Mouse (Mus musculus): ENCODE results near the gene Ckb.
A peak's percentile ranks its signal among the peaks of the same experiment; 100 is the strongest.
"Not testable (repeated sequence)": the region's sequence is repeated elsewhere in the genome, so short reads cannot be mapped to it uniquely, and the experiment has no call there.

Gene Ckb

GRCm38 (mm10) chr12:111672176-111672575, at the start of gene Ckb:
Ckb (minus strand) TSS chr12:111672338.
- peak; percentile 86 for DNase-seq

DNA sequence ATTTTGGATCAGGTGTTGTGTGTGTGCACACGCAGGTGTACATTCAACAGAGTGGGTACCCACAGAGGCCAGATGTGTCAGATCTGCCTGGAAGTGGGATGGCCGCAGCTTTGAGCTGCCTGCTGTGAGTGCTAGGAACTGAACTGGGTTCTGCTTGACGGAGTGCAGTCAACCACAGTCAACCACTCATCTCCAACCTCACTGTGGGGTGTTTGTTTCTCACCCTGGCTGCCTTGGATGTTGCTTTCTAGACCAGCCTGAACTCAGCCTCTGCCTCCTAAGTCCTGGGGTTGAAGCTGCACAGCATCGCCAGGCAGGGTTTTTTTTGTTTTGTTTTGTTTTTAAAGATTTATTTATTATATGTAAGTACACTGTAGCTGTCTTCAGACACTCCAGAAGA, 48.1 kb upstream of the Ckb start:
- DNase-seq: no peak

DNA sequence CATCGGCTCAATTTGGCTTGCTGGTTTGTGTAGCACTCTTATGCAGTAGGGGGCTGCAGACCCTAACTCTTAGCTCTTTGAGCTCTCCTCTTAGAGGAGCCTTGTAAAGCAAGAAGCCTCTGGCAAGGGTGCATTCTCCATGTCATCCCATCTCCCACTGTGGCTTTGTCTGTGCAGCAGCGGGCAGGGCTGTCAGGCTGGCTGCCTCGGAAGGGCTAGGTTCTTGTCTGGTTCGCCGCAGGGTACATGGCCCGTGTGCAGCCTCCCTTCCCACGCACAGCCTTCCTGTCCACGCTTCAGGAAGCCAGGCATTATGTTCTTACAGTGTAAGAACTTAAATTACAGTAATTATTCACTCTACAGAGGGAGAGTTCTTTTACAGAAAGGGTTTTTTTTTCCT, 46.5 kb upstream of the Ckb start:
- no peak for DNase-seq

- DNase-seq: no peak
Observed at GRCm38 (mm10) chr12:111716505-111716904, 44.4 kb upstream of the Ckb start.

GRCm38 (mm10) chr12:111713880-111714279, 41.7 kb upstream of the Ckb start:
- DNase-seq: not testable (repeated sequence)

DNA sequence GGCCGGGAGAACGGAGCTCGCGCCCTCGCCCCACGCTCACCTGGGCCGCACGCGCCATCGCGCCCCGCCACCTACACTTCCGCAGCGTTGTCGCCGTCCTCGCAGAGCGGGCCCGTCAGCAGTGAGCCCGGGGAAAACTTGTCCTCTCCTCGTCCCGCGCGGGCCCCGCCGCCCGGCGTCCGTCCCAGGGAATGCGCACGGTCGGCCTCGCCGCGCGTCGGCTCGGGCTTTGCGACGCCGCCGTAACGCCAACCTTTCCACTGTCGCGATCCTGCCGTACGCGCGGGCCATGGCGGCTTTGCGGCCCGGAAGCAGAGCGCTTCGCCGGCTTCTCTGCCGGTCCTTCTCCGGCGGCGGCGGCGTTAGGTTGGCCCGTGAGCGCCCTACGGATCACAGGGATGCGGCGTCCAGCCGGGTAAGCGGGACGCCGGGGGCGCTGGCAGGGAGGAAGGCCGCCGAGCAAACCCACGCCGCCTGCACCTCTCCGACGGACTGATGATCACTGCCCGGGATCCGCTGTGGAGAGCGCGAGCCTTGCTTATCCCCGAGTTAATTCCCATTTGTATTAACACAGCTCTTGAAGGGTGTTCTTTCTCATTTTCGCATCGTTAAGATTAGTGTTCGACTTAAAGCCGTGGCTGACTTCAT, 41.0 kb upstream of the Ckb start, which contains the start of the genes Bag5 and Apopt1:
Bag5 (minus strand) TSS at position 254 of the 648 bp plus-strand sequence.
Apopt1 (plus strand) TSS at position 258 of the 648 bp plus-strand sequence.
- peak; percentile 94 for DNase-seq

- peak; percentile 34 for DNase-seq
Observed at GRCm38 (mm10) chr12:111712476-111712875, 40.3 kb upstream of the Ckb start.

DNA sequence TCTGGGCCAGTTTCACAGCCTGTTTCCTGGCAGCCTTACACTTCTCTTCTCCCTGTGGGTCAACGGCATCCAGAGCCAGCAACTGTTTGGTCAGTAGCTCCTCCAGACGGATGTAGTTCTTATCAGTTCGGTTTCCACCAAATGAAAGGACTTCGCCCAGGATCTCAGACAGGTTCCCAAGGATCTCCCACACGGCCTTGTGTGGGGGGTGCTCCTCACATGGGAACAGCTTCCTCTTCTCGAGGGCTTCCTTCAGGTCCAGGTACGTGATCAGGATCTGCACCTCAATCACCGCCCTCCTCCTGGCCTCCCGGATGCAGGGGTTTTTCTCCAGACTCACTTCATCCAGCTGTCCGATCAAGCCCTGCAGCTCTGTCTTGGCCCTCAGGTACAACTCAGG, 38.0 kb upstream of the Ckb start:
- DNase-seq: no peak

DNA sequence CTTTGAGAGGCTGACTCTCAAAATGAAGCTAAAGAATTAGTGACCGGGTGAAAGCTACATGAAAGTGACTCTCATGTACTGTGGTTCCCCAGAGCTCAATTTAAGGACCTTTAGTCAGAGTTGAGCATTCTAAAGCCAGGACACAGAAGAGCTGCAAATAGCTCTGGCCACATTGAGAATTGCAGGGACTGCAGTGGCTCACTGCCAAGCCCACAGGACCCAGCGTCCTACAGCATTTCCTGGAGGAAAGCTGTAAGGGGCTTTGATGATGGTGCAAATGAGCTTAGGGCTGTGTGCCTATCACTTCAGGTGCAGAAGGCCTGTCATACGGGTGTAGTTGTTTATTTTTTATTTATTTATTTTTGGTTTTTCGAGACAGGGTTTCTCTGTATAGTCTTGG, 36.0 kb upstream of the Ckb start:
- no peak for DNase-seq

- peak; percentile 91 for DNase-seq
Observed at GRCm38 (mm10) chr12:111705186-111705973, 33.2 kb upstream of the Ckb start.

DNA sequence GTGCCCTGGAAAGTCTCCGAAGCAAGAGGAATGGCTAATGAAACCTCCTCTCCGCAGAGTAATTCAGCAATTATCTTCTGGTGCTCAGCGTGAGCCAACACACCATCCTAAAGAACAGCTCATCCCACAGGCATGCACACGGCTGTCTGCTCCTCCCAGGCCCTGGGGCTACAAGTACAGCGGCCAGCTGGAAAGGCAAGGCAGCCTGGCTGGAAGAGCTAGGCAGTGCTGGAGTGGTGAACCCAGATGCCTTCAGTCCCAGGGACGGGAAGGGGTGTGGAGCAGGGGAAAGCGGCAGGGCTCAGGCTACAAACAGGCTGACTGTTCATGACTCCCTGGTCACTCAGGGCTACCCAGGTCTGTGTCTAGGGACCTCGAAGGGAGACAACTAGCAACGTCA, 32.5 kb upstream of the Ckb start:
- peak; percentile 86 for DNase-seq

DNA sequence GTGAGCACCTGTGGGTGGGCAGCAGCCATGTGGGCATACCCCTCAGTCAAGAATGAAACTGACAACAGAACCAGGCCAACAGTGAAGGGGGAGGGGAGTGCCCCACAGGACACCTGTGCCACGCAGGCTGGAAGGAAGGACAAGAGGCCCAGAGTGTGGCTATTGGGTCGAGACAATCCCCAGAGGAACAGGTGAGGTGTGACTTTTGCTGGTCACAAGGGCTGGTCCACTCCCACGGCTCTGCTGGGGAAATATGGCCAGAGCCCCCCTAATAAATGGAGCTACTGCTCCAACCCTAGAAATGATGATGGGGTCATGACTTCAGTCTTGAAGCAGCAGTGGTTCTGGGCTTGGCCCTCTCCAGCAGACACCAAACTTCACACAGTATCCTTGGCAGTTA, 31.2 kb upstream of the Ckb start:
- no peak for DNase-seq

DNA sequence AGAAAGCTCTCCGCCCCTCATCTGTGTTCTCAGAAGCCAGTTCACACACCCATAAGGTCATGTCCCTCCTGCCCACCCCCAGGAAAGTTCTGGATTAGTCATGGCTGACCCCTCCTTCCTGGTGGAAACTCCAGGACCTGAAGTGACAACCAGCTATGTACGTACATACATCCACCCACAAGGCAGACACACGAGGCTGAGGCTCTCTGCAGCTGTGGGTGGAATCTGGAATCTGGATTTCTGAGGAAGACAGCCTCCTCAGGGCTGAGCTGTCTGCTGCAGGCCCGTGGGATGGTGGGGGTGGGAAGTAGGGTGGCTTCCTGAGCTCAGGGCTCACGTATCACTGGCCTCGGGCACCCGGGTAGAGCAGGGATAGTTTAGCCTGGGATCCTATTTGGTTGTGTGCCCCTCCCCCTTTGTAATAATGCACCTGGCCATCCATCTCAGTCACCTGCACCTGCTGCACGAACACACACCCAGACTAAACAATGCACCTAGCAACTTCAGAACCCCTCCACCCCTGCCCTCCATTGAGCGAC, 28.9 kb upstream of the Ckb start:
- no peak for DNase-seq

DNA sequence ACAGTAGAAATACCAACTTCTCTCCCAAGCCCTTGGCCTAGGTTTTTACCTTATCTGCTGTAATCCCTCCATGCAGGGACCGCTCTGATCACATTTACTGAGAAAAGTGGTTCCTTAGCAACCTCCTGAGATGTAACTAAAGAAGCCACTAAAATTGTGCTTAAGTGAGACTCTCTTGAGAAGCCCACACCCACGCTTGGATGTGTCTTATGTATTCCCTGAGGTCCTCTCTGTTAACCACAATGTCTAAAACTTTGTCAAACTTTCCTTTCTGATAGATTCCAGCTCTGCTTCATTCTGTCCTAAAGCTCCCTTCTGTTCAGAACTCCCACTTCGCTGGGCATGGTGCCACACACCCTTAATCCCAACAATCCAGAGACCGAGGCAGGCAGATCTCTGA, 27.4 kb upstream of the Ckb start:
- DNase-seq: no peak

DNA sequence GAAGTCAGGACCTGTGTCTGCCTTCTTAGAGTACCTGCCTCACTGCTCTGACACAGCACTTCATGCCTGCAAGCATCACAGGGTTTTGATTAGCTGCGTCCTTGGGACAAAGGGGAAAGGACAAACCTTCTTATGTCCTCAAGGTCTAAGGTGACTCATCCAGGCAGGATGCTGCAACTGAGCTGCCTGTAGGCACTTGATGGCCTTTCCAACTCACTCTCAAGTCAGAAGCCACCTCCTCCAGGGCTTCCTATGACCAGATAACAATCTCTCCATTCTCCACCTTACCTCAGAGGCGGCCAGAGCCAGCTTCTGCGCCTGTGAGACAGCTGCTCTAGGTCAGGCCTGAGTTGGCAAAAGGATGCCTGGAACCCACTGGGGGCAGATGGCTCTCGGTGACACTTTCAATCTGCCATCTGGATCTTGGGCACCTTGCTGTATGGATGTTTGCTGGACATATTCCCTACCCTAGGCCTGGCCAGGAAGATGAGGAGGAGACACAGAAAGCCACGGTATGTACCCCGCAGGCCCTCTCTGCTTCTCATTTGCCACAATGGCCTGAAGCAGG, 26.3 kb upstream of the Ckb start:
- no peak for DNase-seq

- DNase-seq: no peak
Observed at GRCm38 (mm10) chr12:111697708-111698107, 25.6 kb upstream of the Ckb start.

DNA sequence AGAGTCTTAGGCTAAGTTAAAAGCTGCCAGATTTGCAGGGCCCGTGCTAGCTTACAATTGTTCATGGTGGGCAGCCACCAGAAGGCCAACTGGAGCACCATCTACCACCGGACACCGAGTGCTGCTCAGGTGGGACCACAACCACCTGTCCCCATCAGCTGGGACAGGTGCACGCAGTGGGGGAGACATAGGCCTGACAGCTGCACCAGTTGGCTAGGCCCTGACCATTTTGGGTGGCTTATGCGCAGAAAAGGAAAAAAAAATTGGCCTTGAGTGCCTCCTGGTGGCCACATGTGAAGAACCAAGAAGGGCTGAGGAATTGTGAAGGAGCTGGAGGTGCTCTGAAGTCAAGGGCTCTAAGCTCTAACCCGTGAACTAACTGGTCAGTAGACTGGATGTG, 24.1 kb upstream of the Ckb start:
- peak; percentile 86 for DNase-seq

- DNase-seq: peak; percentile 76
Observed at GRCm38 (mm10) chr12:111694880-111695804, 23.0 kb upstream of the Ckb start.

DNA sequence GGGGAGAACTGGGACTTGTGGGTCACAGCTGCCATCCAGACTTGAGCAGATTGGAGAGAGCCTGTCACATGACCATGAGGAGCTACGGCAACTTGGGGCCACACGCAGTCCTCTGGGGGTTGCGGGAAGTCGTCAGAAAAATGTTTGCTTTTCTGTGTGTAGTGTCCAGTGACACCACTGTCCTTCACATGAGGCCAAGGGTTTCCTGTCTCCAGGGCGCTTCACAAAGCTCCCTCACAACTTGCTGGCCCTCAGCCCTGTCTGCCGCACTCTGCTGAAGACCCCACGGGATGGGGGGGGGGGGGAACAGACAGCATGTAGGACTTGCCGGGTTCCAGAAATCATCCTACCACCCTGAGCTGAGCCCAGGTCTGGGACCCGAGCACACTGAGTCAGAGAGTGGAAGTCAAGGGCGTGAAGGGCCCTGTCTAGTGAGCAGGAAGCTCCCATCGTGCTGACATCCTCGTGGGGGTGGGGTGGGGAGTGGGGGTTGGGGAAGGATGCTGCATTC, 22.2 kb upstream of the Ckb start:
- DNase-seq: peak; percentile 71

GRCm38 (mm10) chr12:111693341-111694270, 21.5 kb upstream of the Ckb start:
- DNase-seq: no peak

DNA sequence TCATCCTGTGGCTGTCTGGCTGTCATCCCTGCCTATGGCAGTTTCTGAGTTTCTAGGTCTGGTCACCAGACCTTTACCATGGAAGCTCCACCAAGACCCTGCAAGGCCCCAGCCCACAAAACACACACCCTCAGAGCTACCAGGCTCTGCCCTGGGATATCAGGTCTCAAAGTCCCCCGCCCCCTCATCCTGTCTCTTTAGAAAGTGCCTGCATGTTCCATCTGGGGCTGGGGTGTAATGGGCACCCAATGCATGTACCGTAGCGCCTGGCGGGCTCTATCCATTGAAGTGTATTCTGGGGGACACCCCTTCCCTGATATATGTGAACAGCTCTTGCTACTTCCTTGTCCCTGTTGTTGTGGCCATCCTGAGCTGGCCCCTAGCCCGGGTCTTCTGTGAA, 20.8 kb upstream of the Ckb start:
- no peak for DNase-seq

Data from lung, postnatal 10 days (tissue).